Mouse (Mus musculus) forebrain, embryonic 13.5 days (tissue): ENCODE measurements around the gene Fryl. TPM values are rescaled to one million over a fixed set of nuclear protein-coding genes. Genes with fewer than 3 reads are reported as not detected.

ENCODE experiments used
- ATAC-seq: fragments of 200-750 bp; cut with Nextera tagmentation; 2 replicates; pipeline ENCODE4 v1.8.0; 2017
- H3K27ac ChIP-seq: fragments of 300-500 bp; sonication (generic); 2 replicates; pipeline ENCODE4 v1.5.1; 2015; ENCODE audit warnings: inconsistent platforms, mild to moderate bottlenecking, moderate library complexity
- H3K27me3 ChIP-seq: fragments of 300-500 bp; sonication (generic); 2 replicates; pipeline ENCODE4 v1.6.1; 2015; ENCODE audit warnings: mild to moderate bottlenecking, inconsistent platforms
- H3K36me3 ChIP-seq: fragments of 300-500 bp; sonication (generic); 2 replicates; pipeline ENCODE4 v1.6.1; 2015; ENCODE audit warnings: mild to moderate bottlenecking, inconsistent platforms; ENCODE audit not compliant: poor library complexity, severe bottlenecking
- H3K4me1 ChIP-seq: fragments of 300-500 bp; sonication (generic); 2 replicates; pipeline ENCODE4 v1.6.1; 2015; ENCODE audit warnings: inconsistent platforms
- H3K4me2 ChIP-seq: fragments of 300-500 bp; sonication (generic); 2 replicates; pipeline ENCODE4 v1.6.1; 2015; ENCODE audit warnings: inconsistent platforms, mild to moderate bottlenecking, moderate library complexity
- H3K4me3 ChIP-seq: fragments of 300-500 bp; sonication (generic); 2 replicates; pipeline ENCODE4 v1.5.1; 2015; ENCODE audit warnings: mild to moderate bottlenecking, inconsistent platforms
- H3K9ac ChIP-seq: fragments of 300-500 bp; sonication (generic); 2 replicates; pipeline ENCODE4 v1.6.1; 2015; ENCODE audit warnings: mild to moderate bottlenecking, inconsistent platforms
- H3K9me3 ChIP-seq: fragments of 300-500 bp; sonication (generic); replicated peaks from 2 replicates; pipeline ENCODE4 v1.6.1; 2016; ENCODE audit warnings: inconsistent platforms
- WGBS: fragments of 180-500 bp; shearing (Covaris S2); methylation state at CpG from one replicate; pipeline ENCODE4 v1.1.7; 2015; 5-methylcytosine and 5-hydroxymethylcytosine counted together
- polyA plus RNA-seq: library from polyadenylated mRNA; unstranded; fragments of >200 nt; fragmentation: Nextera tagmentation; extraction: Ambion mirVana; gene quantifications from 2 replicates; pipeline ENCODE4 v1.2.1, GENCODE M21; 2015

Gene Fryl
- polyA plus RNA-seq, 1 experiment from 2014 or later = 46.7 TPM

DNA sequence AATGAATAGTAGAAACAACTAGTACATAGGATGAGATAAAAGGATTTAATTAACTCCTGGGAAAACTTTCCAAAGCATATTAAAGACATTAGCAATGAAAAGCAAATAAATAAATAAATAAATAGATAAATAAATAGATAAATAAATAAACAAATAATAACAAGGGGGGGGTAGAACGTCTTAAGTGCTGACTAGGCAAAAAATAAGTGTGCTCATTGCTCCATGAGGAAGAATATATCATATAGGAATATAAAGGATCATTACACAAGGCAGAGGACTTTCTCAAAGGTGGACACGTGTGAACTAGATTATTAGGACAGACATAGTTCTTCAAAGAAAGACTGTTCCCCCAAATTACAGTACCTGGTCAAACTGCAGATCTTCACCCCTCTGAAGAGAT lies 120.5 kb downstream of the Fryl start:
- no peaks in the 10 kb centered on the region for H3K27me3 ChIP-seq
- H3K36me3 ChIP-seq = peaks cover 7% of the 10 kb centered on the region; the same call in 1 of the 2 replicates
- H3K9ac ChIP-seq = no peak overlapping the region
- WGBS = 80% methylated on average over 2 of the region's 2 CpGs
- H3K9me3 ChIP-seq = no peaks in the 10 kb centered on the region
- 0 out of 2 replicates have a peak, but pooled peaks cover 1% of the 10 kb centered on the region for H3K4me1 ChIP-seq
- ATAC-seq = no peak
- H3K4me3 ChIP-seq = no peak overlapping the region
- H3K4me2 ChIP-seq = no peak overlapping the region
- no peak overlapping the region for H3K27ac ChIP-seq

DNA sequence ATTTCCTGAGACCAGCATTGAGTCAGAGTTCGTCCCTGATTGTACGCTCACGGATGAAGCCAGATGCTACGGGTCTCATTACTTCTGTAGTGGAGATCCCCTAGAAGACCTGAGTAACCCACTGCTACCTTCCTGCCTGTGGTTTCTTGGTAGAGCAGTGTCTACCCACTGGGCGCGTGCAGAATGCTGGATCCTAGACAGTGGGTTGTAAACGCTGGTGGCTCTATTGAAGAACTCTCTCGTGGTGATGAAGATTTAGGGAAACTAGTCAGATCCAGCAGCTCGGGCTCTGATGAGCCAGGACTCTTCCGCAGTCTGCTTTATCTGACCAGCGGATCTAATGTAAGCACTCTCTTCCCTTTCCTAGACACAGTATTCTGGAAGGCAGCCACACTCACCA lies 121.3 kb downstream of the Fryl start:
- Histone ChIP-seq H3K27me3 (no peaks in the 10 kb centered on the region), H3K4me3 (no peak overlapping the region), H3K4me2 (no peak overlapping the region), H3K9me3 (no peaks in the 10 kb centered on the region), H3K4me1 (peaks cover 4% of the 10 kb centered on the region), H3K9ac (no peak overlapping the region), H3K36me3 (peaks cover 3% of the 10 kb centered on the region; the same call in 1 of the 2 replicates), H3K27ac (no peak overlapping the region)
- 92% methylated on average over 11 of the region's 11 CpGs for WGBS
- no peak for ATAC-seq

DNA sequence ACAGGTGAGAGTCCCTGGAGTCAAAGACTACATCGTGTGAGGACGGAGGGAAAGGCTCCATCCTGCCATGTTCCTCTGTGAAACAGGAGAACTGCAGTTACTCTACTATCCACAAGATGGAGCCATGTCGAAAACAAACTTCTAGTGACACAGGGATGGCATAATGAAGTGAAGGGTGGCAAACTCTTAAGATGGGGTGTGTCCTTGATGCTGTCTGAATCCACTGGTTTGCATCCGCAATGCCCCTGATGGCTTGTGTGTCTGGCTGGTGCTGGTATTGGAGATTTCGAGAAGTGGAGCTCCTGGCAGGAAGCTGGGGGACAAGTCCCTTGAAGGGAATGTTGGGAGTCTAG lies 122.6 kb downstream of the Fryl start:
- Histone ChIP-seq H3K4me2 (no peak overlapping the region), H3K4me1 (peaks cover 9% of the 10 kb centered on the region), H3K27me3 (no peaks in the 10 kb centered on the region), H3K27ac (no peak overlapping the region), H3K36me3 (peaks cover 5% of the 10 kb centered on the region; the same call in 1 of the 2 replicates), H3K9me3 (no peaks in the 10 kb centered on the region), H3K4me3 (no peak overlapping the region), H3K9ac (no peak overlapping the region)
- whole genome bisulfite sequencing = 43% methylated on average over 5 of the region's 5 CpGs
- ATAC-seq = peak; percentile 28

DNA sequence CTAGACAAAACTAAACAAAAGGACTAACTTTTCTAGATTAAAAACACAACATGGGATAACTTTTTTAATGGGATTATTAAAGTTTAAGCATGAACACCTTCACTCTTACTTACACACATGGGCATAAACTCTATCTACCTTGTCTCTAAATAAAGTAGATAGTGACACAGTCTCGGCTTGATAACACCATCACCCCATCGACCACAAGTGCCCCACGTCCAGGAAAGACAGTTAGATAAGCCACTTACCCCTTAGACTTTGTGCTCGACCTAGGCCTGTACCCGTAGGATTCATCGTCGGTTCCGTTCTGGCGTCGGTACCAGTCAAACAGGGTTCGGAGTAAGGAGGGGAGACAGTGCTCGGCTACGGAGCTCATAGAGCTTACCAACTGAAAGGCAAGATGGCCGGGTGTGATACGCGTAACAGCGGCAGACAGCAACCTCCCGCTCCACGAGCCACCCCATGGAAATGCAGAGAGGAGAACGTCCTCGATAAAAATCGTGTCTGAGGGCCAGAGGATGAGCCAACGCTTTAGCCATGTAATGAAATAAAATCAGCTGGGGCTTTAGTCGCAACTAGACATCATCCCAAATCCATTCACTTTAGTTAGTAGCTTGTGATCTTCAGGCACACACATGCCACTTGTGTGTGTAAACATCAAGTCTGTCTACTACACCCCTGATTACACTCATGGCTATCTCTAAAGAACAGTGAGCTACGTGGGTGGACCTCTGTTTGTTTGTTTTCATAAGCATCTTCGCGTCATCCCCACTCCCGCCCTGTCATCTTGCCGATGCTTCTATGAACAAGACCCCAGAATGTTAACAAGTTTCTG lies 123.2 kb downstream of the Fryl start:
- H3K4me3 ChIP-seq = no peak overlapping the region
- WGBS = 92% methylated on average over 29 of the region's 29 CpGs
- no peaks in the 10 kb centered on the region for H3K27me3 ChIP-seq
- peaks cover 9% of the 10 kb centered on the region for H3K4me1 ChIP-seq
- ATAC-seq = no peak
- no peak overlapping the region for H3K27ac ChIP-seq
- H3K36me3 ChIP-seq = peaks cover 9% of the 10 kb centered on the region; the same call in 1 of the 2 replicates
- H3K9ac ChIP-seq = no peak overlapping the region
- H3K4me2 ChIP-seq = no peak overlapping the region
- no peaks in the 10 kb centered on the region for H3K9me3 ChIP-seq

DNA sequence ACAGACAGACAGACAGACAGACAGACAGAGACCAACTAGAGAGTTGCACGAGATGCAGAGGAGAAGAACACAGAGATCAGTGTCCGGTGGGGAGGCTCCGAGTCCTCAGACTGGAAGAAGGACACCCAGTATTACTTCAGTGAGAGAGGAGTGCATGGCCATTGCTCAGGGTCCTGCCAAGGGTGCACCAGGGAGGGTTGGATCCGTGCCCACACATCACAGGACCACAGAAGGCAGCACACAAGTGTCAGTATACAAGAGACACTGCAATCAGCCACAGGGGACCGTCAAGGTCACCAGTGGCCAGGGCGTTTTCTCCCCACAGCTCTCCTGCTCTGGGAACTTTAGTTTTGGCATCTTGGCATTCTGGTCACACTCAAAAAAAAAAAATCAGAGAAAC lies 125.4 kb downstream of the Fryl start:
- Histone ChIP-seq H3K4me3 (no peak overlapping the region), H3K4me1 (peaks cover 9% of the 10 kb centered on the region), H3K9me3 (no peaks in the 10 kb centered on the region), H3K36me3 (peaks cover 13% of the 10 kb centered on the region; the same call in 1 of the 2 replicates), H3K27me3 (no peaks in the 10 kb centered on the region), H3K4me2 (no peak overlapping the region), H3K9ac (no peak overlapping the region), H3K27ac (no peak overlapping the region)
- no peak for ATAC-seq
- WGBS = 87% methylated on average over 6 of the region's 6 CpGs

DNA sequence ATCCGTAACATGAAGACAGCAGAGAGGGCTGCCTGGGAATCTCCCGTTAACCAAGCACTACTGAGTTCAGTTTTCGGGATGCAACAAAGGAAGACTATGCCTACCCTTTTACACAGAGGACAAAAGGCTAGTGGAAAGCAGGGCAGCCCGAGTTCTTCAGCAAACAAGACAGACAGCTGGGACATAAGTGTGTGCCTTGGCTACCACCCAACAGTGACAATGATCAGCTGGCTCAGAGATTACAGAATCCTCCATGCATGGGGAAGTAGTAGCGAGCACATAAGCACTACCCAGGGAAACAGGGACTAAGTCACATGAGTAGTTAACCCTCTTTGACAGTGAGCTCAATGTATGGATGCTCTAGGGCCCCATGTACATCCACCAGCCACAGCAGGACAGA lies 126.5 kb downstream of the Fryl start:
- Histone ChIP-seq H3K27me3 (no peaks in the 10 kb centered on the region), H3K27ac (peak overlapping the region; percentile 51), H3K4me1 (peaks cover 9% of the 10 kb centered on the region), H3K9ac (no peak overlapping the region), H3K4me3 (no peak overlapping the region), H3K4me2 (no peak overlapping the region), H3K9me3 (no peaks in the 10 kb centered on the region), H3K36me3 (peaks cover 13% of the 10 kb centered on the region; the same call in 1 of the 2 replicates)
- 16% methylated on average over 5 of the region's 5 CpGs for WGBS
- ATAC-seq = peak; percentile 79

DNA sequence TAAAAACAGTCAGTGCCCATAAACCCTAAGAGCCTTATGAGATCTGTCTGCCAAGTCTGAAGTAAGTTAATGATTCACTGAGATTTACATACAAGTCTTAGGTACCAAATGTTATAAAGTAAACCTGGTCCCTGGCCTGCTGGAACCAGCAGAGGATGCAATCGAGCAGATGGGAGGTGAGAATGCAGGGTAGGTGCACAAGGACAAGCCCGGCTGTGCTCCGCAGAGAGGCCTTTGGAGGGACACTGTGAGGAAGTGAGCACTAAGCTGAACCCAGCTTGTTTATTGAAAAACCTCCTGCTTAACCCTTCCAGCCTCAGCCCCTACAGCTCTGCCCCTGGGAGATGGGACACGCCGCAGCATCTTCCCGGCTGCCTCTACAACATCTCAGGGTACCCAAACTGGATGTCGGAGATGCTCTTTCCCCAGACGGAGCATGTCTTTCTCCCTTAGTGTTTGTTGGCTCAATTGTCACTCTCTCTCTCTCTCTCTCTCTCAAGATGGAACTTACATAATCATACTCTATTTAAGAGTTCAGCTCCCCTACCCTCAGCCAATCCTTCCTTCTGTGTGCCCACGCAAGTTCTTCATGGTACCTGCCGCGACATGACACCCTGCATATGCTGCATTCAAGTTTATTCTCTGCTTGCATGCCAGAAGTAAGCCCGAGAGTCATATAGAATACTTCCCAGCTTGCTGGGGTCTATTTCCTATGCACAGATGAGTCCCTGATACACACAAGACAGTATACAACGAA lies 136.3 kb downstream of the Fryl start:
- 91% methylated on average over 13 of the region's 13 CpGs for WGBS
- Histone ChIP-seq H3K4me1 (no peaks in the 10 kb centered on the region), H3K9ac (no peak overlapping the region), H3K36me3 (peaks cover 34% of the 10 kb centered on the region), H3K27me3 (no peaks in the 10 kb centered on the region), H3K4me2 (no peak overlapping the region), H3K9me3 (no peaks in the 10 kb centered on the region), H3K27ac (no peak overlapping the region), H3K4me3 (no peak overlapping the region)
- ATAC-seq = no peak

DNA sequence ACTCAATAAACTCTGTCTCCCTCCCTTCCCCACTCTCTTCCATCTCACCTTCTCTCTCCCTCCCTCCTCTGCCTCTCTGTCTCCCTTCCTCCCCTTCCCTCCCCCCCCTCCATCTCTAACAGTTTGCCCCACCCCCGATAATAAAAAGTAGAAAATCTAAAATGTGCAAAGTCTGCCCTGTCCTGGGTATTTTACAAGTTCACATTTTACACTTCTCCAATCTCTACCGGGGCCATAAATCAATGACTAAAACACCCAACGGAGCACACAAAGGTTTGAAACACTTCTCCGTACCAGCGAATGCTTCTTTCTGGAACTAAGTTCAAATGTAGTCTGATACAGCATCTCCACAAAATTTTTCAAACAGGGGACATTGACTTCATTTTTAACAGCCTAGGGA lies 136.9 kb downstream of the Fryl start:
- peaks cover 31% of the 10 kb centered on the region for H3K36me3 ChIP-seq
- no peak overlapping the region for H3K4me2 ChIP-seq
- no peaks in the 10 kb centered on the region for H3K27me3 ChIP-seq
- H3K4me1 ChIP-seq = no peaks in the 10 kb centered on the region
- ATAC-seq = no peak
- no peaks in the 10 kb centered on the region for H3K9me3 ChIP-seq
- no peak overlapping the region for H3K9ac ChIP-seq
- WGBS = 96% methylated on average over 5 of the region's 5 CpGs
- H3K4me3 ChIP-seq = no peak overlapping the region
- no peak overlapping the region for H3K27ac ChIP-seq

DNA sequence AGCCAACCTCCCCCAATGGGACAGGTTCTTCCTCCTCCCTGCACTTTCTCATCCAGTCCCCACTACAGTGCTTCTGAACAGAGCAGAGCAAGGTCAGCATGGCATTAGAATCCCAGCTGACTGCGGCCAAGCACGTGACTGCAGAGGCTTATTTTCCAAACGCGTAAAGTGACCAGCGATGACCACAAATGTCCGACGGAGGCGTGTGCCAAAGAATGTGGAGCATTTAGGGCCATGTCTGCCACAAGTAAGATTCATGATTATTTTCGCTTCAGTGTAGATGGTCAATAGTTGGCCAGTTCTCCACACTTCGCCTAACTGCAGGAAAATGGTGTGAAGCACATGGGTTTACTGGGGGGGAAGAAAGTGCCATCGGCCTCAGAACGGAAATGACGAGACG lies 137.6 kb downstream of the Fryl start:
- Histone ChIP-seq H3K27ac (no peak overlapping the region), H3K27me3 (no peaks in the 10 kb centered on the region)
- no peak for ATAC-seq

DNA sequence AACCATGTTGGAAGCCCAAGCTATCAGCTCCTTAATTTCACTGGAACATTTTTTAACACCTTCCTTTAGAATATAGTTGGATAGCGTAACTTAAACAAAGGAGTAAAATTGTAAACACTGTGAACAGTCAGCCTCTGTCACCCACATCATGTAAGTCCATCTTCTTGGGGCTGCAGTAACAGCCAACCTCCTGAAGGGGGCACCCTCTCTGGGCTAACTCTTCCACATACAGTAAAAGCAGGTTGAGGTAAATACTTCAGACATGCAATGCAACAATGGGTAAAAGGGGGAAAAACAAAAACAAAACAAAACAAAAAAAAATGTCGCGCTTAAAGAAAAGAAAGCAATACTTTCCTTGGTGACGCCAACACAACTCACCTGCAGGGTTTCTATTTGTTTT lies 141.5 kb downstream of the Fryl start:
- H3K27me3 ChIP-seq = no peaks in the 10 kb centered on the region
- no peak overlapping the region for H3K4me3 ChIP-seq
- no peaks in the 10 kb centered on the region for H3K4me1 ChIP-seq
- H3K9ac ChIP-seq = no peak overlapping the region
- H3K36me3 ChIP-seq = peaks cover 33% of the 10 kb centered on the region
- no peak overlapping the region for H3K4me2 ChIP-seq
- H3K9me3 ChIP-seq = no peaks in the 10 kb centered on the region
- H3K27ac ChIP-seq = no peak overlapping the region
- ATAC-seq = no peak
- WGBS = 91% methylated on average over 4 of the region's 4 CpGs

More for the DNA sequence above, 137.6 kb downstream of the Fryl start:
- Histone ChIP-seq H3K4me2 (no peak overlapping the region), H3K9ac (no peak overlapping the region), H3K9me3 (no peaks in the 10 kb centered on the region), H3K4me3 (no peak overlapping the region), H3K4me1 (no peaks in the 10 kb centered on the region), H3K36me3 (peaks cover 30% of the 10 kb centered on the region)
- WGBS = 92% methylated on average over 14 of the region's 14 CpGs

DNA sequence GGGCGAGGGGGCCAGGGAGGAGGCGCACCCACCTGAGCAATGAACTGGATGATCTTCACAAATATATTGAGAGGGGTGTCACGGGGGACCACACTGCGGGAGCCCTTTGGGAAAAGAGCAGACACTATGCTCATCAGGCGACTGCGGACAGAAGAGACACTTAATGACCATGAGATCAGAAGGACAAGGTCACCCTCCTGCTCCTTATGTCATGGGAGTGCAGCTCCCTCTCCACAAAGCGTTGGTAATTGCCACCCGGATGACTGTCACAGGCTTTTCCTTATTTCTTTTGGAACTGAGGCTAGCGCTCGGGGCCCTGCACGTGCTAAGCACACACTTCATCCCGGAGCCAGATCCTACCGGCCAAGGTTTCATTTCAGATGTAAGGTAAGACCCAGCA lies 144.1 kb downstream of the Fryl start:
- no peak overlapping the region for H3K9ac ChIP-seq
- H3K27me3 ChIP-seq = no peaks in the 10 kb centered on the region
- no peaks in the 10 kb centered on the region for H3K9me3 ChIP-seq
- no peak overlapping the region for H3K4me3 ChIP-seq
- H3K4me1 ChIP-seq = no peaks in the 10 kb centered on the region
- H3K27ac ChIP-seq = no peak overlapping the region
- ATAC-seq = no peak
- H3K4me2 ChIP-seq = no peak overlapping the region
- peaks cover 45% of the 10 kb centered on the region for H3K36me3 ChIP-seq
- 85% methylated on average over 13 of the region's 13 CpGs for WGBS

DNA sequence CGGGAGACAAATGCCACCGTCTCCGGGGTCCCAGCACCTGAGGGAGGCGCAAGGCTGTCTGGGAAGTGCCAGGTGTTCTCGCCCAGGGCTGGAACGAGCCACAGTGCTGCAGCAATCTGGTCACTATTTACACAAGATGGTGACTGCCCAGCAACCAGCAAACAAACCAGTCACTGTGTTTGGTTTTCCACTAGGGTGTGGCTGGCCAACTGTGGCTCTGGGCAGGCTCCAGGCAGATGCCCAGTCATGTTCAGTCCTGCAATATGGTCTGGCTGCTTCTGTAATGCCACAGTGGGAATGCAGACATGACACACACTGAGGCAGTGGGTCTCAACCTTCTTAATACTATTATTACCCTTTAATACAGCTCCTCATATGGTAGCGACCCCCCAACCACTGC lies 152.8 kb downstream of the Fryl start:
- no peak overlapping the region for H3K9ac ChIP-seq
- peaks cover 6% of the 10 kb centered on the region; the same call in 1 of the 2 replicates for H3K4me1 ChIP-seq
- H3K36me3 ChIP-seq = peaks cover 74% of the 10 kb centered on the region
- no peak overlapping the region for H3K4me3 ChIP-seq
- H3K4me2 ChIP-seq = no peak overlapping the region
- H3K27me3 ChIP-seq = no peaks in the 10 kb centered on the region
- H3K9me3 ChIP-seq = no peaks in the 10 kb centered on the region
- H3K27ac ChIP-seq = no peak overlapping the region
- 93% methylated on average over 7 of the region's 7 CpGs for WGBS
- no peak for ATAC-seq
